Mouse (Mus musculus) forebrain, postnatal 0 days (tissue): Measurements from ENCODE around the gene Dnajc1. TPM values are rescaled to one million over a fixed set of nuclear protein-coding genes. Genes with fewer than 3 reads are reported as not detected.

Experiments
- ATAC-seq: fragments of 200-750 bp; cut with Nextera tagmentation; 2 replicates; pipeline ENCODE4 v1.8.0; 2017; ENCODE audit warnings: mild to moderate bottlenecking, moderate library complexity
- DNase-seq: peaks from one replicate; pipeline ENCODE4 v3.0.0-alpha.2; 2015
- H3K27ac ChIP-seq: fragments of 300-500 bp; sonication (generic); 2 replicates; pipeline ENCODE4 v1.5.1; 2014; ENCODE audit warnings: low read depth, mild to moderate bottlenecking, antibody characterized with exemption, low read length, moderate library complexity, mixed read lengths
- H3K27me3 ChIP-seq: fragments of 300-500 bp; sonication (generic); 2 replicates; pipeline ENCODE4 v1.6.1; 2014; ENCODE audit warnings: mild to moderate bottlenecking, low read length, mixed read lengths; ENCODE audit not compliant: insufficient read depth
- H3K36me3 ChIP-seq: fragments of 300-500 bp; sonication (generic); 2 replicates; pipeline ENCODE4 v1.6.1; 2014; ENCODE audit warnings: mild to moderate bottlenecking, moderate library complexity; ENCODE audit not compliant: insufficient read depth
- H3K4me1 ChIP-seq: fragments of 300-500 bp; sonication (generic); 2 replicates; pipeline ENCODE4 v1.6.1; 2014; ENCODE audit warnings: antibody characterized with exemption; ENCODE audit not compliant: insufficient read depth
- H3K4me2 ChIP-seq: fragments of 300-500 bp; sonication (generic); 2 replicates; pipeline ENCODE4 v1.6.1; 2014; ENCODE audit warnings: low read depth, mild to moderate bottlenecking, moderate library complexity
- H3K4me3 ChIP-seq: fragments of 300-500 bp; sonication (generic); 2 replicates; pipeline ENCODE4 v1.5.1; 2014; ENCODE audit warnings: low read depth, low read length, mixed read lengths
- H3K9ac ChIP-seq: fragments of 300-500 bp; sonication (generic); 2 replicates; pipeline ENCODE4 v1.6.1; 2014; ENCODE audit warnings: mild to moderate bottlenecking
- H3K9me3 ChIP-seq: fragments of 300-500 bp; sonication (generic); 2 replicates; pipeline ENCODE4 v1.6.1; 2016; ENCODE audit warnings: low read length
- CTCF ChIP-seq: sonication (generic); IDR thresholded peaks from 2 replicates; pipeline ENCODE4 v1.5.1; 2016; ENCODE audit warnings: antibody characterized with exemption, control low read depth, low read depth
- whole genome bisulfite sequencing: fragments of 180-500 bp; shearing (Covaris S2); extraction: QIAGEN DNeasy Blood & Tissue Kit; methylation state at CpG from one replicate; pipeline ENCODE4 v1.1.7; 2014; 5-methylcytosine and 5-hydroxymethylcytosine counted together
- polyA plus RNA-seq: library from polyadenylated mRNA; unstranded; fragments of >200 nt; fragmentation: Nextera tagmentation; extraction: Ambion mirVana; gene quantifications from 2 replicates; pipeline ENCODE4 v1.2.1, GENCODE M21; 2015
- total RNA-seq: library from RNA; depleted of rRNA; stranded (reverse); fragments of >200 nt; gene quantifications from 2 replicates; pipeline ENCODE4 v1.2.3, GENCODE M21; 2014

The Dnajc1 gene
- total and polyA plus RNA-seq, 2 experiments from 2014 or later: 15.7 to 18.7 TPM

DNA sequence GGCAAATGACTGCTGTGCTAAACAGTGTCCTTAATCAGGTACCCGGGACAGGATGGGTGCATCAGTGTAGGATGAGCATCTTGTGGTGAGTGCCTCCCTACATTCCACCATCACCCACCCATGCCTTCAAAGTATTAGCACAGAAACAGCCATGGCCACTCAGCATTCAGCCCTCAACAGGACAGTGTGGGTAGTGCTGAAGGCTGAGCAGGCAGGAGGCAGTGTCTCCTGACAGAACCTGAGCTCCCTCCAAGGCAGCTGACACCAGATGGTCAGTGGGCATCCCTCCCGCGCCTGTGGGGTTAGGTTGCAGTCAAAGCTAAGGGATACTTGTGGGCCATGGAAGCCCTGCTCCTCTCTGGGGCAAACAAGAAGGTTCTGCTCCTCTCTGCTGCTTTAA lies 174.8 kb downstream of the Dnajc1 start:
- TF ChIP-seq CTCF: peak; percentile 19; the same call in 1 of the 2 replicates
- Histone ChIP-seq H3K4me2 (no peak overlapping the region), H3K36me3 (peaks cover 39% of the 10 kb centered on the region), H3K9ac (no peak overlapping the region), H3K27ac (no peak overlapping the region), H3K27me3 (no peaks in the 10 kb centered on the region), H3K9me3 (no peaks in the 10 kb centered on the region), H3K4me3 (no peak overlapping the region), H3K4me1 (no peaks in the 10 kb centered on the region)
- 77% methylated on average over 3 of the region's 3 CpGs for WGBS
- peak; percentile 40 for ATAC-seq
- DNase-seq: no peak

DNA sequence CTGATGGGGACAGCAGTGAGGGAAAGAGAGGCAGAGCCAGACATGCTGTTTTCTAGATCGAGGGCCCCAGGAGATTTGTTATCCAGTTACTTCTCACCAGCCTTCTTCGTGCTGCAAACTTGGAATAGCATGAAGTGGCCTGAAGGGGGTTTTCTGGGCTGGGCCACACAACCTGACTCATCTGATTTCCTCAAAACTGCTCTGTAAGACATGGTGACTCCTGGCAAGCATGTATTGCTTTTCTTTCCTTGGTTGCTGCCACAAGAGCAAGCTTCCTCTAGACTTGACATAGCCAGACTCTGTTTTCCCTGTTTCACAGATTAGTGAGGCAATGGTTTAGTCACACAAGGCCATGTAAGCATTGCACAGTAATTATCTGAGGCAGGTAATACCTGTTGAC lies 178.6 kb downstream of the Dnajc1 start:
- H3K27me3 ChIP-seq: no peaks in the 10 kb centered on the region
- no peaks in the 10 kb centered on the region for H3K9me3 ChIP-seq
- no peak overlapping the region for H3K4me3 ChIP-seq
- no peak overlapping the region for H3K4me2 ChIP-seq
- peaks cover 50% of the 10 kb centered on the region for H3K36me3 ChIP-seq
- DNase-seq (no peak), ATAC-seq (no peak)
- H3K27ac ChIP-seq: no peak overlapping the region
- no peak overlapping the region for H3K9ac ChIP-seq
- no peaks in the 10 kb centered on the region for H3K4me1 ChIP-seq
- TF ChIP-seq CTCF: no peak
- 85% methylated on average over 2 of the region's 2 CpGs for WGBS

DNA sequence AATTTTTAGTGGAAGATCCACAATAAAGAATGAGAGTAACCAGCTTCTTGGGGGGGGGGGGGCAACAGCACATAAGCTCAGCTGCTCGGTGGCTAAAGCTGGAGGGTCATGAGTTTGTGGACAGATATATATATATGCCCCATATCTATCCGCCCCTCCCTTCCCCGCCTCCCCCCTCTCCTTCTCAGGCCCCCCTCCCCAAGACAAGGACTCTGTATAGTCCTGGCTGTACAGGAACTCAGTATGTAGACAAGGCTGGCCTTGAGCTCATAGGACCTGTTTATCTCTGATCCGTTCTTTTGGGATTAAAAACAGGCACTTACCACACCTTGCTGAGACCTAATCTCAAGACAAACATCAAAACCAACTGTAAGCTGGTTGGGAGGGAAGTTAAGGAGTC lies 182.7 kb downstream of the Dnajc1 start:
- no peak for ATAC-seq
- peaks cover 43% of the 10 kb centered on the region for H3K36me3 ChIP-seq
- H3K4me3 ChIP-seq: no peak overlapping the region
- no peak for TF ChIP-seq CTCF
- H3K9ac ChIP-seq: no peak overlapping the region
- no peak for DNase-seq
- no peaks in the 10 kb centered on the region for H3K9me3 ChIP-seq
- 91% methylated on average over 4 of the region's 4 CpGs for WGBS
- no peaks in the 10 kb centered on the region for H3K4me1 ChIP-seq
- H3K27ac ChIP-seq: no peak overlapping the region
- H3K4me2 ChIP-seq: no peak overlapping the region
- H3K27me3 ChIP-seq: no peaks in the 10 kb centered on the region

DNA sequence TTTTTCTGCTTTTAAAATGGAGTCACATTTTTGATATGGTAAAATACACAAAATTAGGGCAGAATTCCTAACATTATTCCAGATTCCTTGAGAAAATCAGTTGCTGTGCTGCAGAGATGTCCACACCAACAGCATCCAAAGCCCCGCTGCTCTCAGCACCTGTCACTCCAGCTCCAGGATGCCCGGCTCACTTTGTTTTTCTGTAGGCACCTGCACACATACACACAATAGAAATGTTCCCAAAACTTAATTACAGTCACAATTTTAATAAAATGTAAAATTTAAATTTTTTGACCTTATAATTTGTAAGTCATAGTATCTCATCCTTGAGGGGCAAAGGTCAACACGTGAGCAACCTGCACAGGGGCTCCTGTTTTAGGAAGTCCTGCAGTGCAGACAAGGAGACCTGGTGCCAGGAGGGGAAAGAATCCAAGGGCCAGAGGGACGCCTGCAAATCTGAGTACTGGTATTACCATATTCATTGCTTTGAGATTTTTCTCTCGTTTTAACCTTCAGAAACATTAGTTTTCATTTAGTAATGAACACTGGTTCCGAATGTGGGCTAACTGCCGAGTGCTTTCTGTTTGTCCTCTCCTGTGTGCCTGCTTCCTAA lies 183.3 kb downstream of the Dnajc1 start:
- ATAC-seq: no peak
- no peak for TF ChIP-seq CTCF

DNA sequence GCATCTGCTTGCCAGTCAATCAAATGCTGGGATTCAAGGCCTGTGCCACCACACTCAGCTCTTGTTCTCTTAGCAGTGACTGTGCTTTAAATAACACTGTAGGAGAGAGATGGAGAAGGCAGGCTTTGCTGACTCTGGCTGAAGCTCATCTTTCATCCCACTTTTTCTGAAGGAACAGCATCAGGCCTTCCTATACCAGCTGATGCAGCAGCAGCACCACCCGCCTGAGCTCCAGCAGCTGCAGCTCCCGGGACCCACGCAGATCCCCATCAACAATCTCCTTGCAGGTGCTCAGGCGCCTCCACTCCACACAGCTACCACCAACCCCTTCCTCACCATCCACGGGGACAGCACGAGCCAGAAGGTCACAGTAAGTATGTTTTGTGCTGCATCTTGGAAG lies 184.1 kb downstream of the Dnajc1 start:
- TF ChIP-seq CTCF: no peak
- H3K9ac ChIP-seq: no peak overlapping the region; the same call in 1 of the 2 replicates
- no peak for DNase-seq
- H3K9me3 ChIP-seq: no peaks in the 10 kb centered on the region
- ATAC-seq: peak; percentile 57
- H3K27me3 ChIP-seq: no peaks in the 10 kb centered on the region
- 80% methylated on average over 6 of the region's 6 CpGs for WGBS
- H3K4me2 ChIP-seq: no peak overlapping the region
- H3K36me3 ChIP-seq: peaks cover 37% of the 10 kb centered on the region
- no peak overlapping the region for H3K4me3 ChIP-seq
- H3K27ac ChIP-seq: no peak overlapping the region
- no peaks in the 10 kb centered on the region for H3K4me1 ChIP-seq

More for the DNA sequence above, 183.3 kb downstream of the Dnajc1 start:
- no peak overlapping the region for H3K4me3 ChIP-seq
- no peak overlapping the region for H3K9ac ChIP-seq
- H3K27ac ChIP-seq: no peak overlapping the region
- no peaks in the 10 kb centered on the region for H3K4me1 ChIP-seq
- WGBS: 79% methylated on average over 7 of the region's 7 CpGs
- no peaks in the 10 kb centered on the region for H3K9me3 ChIP-seq
- no peaks in the 10 kb centered on the region for H3K27me3 ChIP-seq
- H3K4me2 ChIP-seq: no peak overlapping the region
- peaks cover 40% of the 10 kb centered on the region for H3K36me3 ChIP-seq
- no peak for DNase-seq

DNA sequence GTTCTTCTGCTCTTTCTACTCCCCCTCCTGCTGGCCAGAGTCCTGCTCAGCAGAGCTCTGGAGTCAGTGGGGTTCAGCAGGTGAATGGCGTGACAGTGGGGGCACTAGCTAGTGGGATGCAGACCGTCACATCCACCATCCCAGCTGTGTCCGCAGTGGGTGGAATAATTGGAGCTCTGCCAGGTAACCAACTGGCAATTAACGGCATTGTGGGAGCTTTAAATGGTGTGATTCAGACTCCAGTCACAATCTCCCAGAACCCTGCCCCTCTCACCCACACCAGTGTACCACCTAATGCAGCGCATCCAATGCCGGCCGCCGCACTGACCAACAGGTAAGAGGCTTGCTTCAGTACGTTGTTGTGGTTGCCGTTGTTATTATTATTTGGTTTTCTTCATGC lies 185.8 kb downstream of the Dnajc1 start:
- ATAC-seq (peak; percentile 23; the same call in 1 of the 2 replicates), DNase-seq (peak; percentile 26)
- 41% methylated on average over 10 of the region's 10 CpGs for WGBS
- no peaks in the 10 kb centered on the region for H3K9me3 ChIP-seq
- peaks cover 36% of the 10 kb centered on the region for H3K36me3 ChIP-seq
- no peak overlapping the region for H3K9ac ChIP-seq
- no peaks in the 10 kb centered on the region for H3K4me1 ChIP-seq
- H3K27me3 ChIP-seq: no peaks in the 10 kb centered on the region
- TF ChIP-seq CTCF: no peak
- no peak overlapping the region for H3K4me2 ChIP-seq
- H3K4me3 ChIP-seq: no peak overlapping the region
- H3K27ac ChIP-seq: no peak overlapping the region

DNA sequence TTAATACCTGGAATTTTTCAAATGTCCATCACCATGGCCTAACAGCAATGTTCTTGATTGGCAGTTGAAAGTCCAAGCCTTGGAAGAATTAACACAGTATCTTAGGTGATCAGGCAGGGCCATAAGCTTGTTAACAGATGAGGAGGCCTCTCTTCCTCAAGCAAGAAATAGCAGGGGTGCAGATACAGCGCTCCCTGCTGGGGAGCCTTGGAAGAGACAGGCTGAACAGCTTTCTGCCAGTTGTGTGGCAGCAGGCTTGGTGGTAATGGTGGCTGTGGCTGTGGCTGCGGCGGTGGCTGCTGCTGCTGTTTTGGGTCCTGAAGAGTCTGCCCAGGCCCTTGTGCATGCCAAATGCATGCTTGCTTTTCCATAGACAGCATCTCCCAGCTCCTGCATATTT lies 187.5 kb downstream of the Dnajc1 start:
- Histone ChIP-seq H3K27me3 (no peaks in the 10 kb centered on the region), H3K9me3 (no peaks in the 10 kb centered on the region), H3K4me3 (no peak overlapping the region), H3K4me2 (no peak overlapping the region), H3K4me1 (no peaks in the 10 kb centered on the region), H3K36me3 (peaks cover 31% of the 10 kb centered on the region), H3K9ac (no peak overlapping the region), H3K27ac (no peak overlapping the region)
- peak; percentile 64 for TF ChIP-seq CTCF
- ATAC-seq (no peak; the same call in 1 of the 2 replicates), DNase-seq (peak; percentile 35)
- 70% methylated on average over 3 of the region's 3 CpGs for whole genome bisulfite sequencing
